Mouse (Mus musculus) CD4-positive, CD25-positive, alpha-beta regulatory T cell, adult 4 months (primary cell): ENCODE measurements around the gene Mrpl18. TPM values are rescaled to one million over a fixed set of nuclear protein-coding genes. Genes with fewer than 3 reads are reported as not detected.
"Not testable (repeated sequence)": the region's sequence is repeated elsewhere in the genome, so short reads cannot be mapped to it uniquely, and the experiment has no call there.

ENCODE experiments used
- ATAC-seq: one replicate; pipeline ENCODE4 v1.8.0; 2017
- polyA plus RNA-seq, 2 experiments: library from polyadenylated mRNA; unstranded; fragments of 100-300 nt; shearing (Covaris generic); gene quantifications; one replicate each; pipeline ENCODE4 v1.2.1; 2017

Mrpl18 gene
- polyA plus RNA-seq: 100 to 1,000 TPM; 187 to 190 TPM

- ATAC-seq: peak; percentile 93
Measured at GRCm38 (mm10) chr17:12915881-12916583, at the start of gene Mrpl18. Mrpl18 (minus strand) TSS chr17:12916345.

GRCm38 (mm10) chr17:12963476-12963875 lies 47.3 kb upstream of the Mrpl18 start:
- no peak for ATAC-seq

DNA sequence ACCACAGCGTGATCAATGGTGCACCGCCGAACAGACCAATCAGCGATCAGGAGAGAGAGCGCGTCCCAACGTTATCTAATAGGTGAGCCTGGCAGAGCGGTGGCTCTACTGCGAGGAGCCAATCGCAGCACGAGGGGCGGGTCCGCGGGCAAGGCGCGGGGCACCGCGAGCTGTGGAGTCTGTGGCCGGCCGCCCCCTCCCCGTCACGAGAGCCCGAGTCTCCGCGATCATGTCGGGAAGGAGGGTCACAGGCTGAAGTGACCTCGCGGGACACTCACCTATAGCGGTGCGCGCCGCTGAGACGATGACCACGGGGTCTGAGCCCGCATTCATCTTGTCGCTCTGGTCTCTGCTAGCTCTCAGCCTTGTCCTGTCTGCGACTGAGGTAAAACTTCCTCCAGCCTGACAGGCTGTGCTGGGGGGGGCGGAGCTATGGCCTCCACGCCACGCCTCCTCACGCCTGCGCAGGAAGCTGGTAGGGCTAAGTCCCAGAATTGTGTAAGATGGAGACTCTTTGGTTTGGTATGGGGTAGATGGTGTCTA lies 44.3 kb upstream of the Mrpl18 start, which contains the start of gene Acat2:
Gene Acat2 (minus strand): TSS at position 417 of the 543 bp plus-strand sequence.
- peak; percentile 96 for ATAC-seq

DNA sequence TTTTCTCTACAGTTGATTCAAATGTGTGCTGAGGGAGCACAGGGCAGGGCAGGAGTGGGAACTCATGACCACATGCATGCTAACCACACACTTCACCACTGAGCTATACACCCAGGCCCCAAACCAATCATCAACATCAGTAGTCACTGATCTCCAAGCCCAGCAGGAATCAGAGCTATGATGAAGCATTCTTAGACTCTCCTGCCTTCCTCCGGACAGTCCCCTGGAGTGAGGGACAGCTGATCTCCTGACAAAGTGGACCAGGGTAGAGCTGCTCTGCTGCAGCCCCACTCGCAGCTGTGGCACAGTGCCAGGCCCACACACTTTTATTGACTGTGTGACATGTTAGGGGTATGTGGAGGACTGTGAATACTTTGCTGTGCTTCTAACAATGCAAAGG lies 43.2 kb upstream of the Mrpl18 start:
- ATAC-seq: not testable (repeated sequence)

DNA sequence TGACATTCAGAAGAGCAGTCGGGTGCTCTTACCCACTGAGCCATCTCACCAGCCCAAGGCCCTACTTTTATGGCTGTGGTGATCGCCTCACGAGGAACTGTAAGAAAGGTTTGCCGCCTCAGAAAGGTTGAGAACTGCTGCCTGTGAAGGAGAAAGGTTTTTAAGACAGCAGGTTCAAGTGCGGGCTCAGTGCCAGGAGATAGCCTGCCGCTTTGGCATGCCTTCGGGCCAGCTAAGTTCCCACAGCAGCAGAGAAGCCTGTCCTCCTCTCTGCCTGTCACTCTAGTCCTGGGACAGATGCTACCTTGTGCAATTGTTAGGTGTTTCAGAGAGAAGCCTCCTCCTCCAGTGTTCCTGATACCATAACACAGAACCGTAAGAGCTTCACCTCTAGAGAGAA lies 40.5 kb upstream of the Mrpl18 start:
- ATAC-seq: no peak

- no peak for ATAC-seq
Measured at GRCm38 (mm10) chr17:12949669-12950068, 33.5 kb upstream of the Mrpl18 start.

DNA sequence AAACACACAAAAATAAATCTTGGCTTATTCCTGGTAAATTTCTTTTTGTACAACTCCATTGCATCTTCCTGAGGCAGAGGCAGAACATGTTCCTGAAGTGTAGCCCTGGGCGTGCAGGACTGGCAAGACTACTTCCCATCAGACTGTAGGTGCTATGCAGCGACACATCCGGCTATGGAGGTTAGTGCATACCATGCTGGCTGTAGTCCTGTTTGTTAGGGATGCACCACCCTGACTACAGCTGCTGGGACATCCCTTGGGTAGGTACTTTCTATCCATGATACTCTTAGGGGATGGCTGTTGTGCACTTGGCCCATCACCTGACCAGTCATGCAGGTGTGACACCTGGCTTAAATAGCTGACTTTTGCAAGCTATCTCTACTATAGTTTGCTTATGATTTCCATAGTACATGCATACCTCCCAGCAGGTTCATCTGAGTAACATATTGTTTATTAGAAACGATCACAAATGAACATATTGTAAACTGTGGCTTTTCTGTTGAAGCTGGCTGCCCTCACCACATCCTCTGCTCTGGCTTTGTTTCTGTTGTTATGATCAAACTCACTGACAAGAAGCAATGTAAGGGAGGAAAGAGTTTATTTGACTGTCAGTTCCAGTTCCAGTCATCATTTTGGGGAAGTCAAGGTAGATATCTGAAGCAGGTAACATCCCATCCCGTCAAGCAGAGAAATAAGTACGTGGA lies 26.5 kb upstream of the Mrpl18 start:
- peak; percentile 34 for ATAC-seq

GRCm38 (mm10) chr17:12941543-12942260 lies 25.6 kb upstream of the Mrpl18 start:
- no peak for ATAC-seq

- ATAC-seq: peak; percentile 20
Measured at GRCm38 (mm10) chr17:12940151-12940805, 24.1 kb upstream of the Mrpl18 start, which contains the start of gene Acat3. Acat3 (minus strand) TSS chr17:12940600.

DNA sequence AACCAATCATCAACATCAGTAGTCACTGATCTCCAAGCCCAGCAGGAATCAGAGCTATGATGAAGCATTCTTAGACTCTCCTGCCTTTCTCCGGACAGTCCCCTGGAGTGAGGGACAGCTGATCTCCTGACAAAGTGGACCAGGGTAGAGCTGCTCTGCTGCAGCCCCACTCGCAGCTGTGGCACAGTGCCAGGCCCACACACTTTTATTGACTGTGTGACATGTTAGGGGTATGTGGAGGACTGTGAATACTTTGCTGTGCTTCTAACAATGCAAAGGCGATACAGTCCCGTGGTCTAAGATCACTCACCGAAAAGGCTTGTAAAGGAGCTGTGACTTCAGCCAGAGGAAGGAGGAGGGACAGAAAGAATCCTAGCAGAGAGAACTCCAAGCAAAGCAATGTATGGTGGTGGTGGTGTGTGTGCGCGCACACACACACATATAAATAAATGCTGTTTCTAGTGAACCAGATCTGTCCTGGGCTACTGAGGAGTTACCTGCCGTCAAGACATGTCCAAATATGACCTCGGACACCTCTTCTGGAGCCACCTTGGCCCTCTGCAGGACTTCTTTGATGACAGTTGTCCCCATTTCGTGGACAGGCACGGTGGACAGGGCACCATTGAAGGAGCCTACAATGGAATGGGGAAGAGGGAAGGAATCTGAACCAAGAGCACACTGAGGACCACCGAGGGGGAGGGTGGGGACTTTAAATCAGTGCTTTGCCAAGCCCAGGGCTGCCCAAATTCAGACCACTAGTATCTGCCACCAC lies 23.4 kb upstream of the Mrpl18 start:
- peak; percentile 5 for ATAC-seq

DNA sequence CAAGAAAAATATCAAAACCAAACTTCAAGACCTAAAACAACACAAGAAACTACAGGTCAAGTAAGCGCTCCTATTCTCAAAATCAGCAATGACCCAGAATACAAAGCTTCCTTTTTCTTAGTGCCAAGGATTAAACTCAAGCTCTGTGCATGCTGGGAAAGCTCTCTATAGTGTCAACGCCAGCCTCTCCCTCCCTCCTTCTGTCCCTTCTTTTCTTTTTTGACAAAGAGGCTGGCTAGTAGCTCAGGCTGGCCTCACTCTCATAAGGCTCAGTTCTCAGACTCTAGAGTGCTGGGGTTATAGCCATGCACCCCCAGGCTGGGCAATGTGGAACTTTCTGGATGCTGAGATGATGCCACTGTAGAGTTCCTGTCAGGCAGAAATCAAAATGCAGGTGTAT lies 21.9 kb upstream of the Mrpl18 start:
- ATAC-seq: no peak

DNA sequence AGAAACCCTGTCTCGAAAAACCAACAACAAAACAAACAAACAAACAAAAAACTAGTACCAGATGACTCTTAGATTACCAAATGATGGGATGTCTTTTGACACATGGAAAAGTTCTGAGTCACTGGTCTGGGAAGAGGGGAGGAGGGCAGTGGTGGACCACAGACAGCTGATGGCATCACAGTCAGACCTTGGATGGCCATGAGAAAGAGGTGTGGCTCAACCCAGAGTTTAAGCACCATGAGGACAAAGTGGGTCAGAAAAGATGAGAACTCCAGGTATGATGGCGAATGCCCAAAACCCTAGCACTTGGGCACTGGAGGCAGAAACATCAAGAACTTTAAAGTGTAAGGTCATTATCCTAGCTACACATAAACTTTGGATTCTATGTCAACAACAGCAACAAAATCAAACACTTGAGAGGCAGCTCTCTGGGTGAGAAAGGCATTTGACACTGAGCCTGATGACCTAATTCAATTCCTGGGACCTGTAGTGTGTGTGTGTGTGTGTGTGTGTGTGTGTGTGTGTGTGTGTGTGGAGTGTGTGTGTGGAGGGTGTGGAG lies 21.3 kb upstream of the Mrpl18 start:
- ATAC-seq: no peak

GRCm38 (mm10) chr17:12935719-12936118 lies 19.6 kb upstream of the Mrpl18 start:
- ATAC-seq: no peak

- ATAC-seq: not testable (repeated sequence)
Measured at GRCm38 (mm10) chr17:12931576-12931975, 15.4 kb upstream of the Mrpl18 start.

- no peak for ATAC-seq
Measured at GRCm38 (mm10) chr17:12925703-12926180, 9.6 kb upstream of the Mrpl18 start.

DNA sequence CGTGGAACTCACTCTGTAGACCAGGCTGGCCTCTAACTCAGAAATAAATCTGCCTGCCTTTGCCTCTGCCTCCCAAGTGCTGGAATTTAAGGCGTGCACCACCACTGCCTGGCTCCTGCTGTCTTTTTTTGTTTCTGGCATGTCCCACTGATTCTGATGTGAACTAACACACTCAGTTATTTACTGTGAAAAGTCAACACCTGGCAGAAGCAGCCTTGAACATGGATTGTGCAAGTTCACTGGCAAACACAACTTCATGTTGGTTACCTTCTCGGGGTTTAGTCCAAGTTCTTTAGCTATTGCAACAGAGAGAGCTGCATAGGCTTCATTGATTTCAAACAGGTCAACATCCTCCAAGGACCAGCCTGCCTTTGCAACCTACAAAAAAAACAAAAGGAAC lies 8.9 kb upstream of the Mrpl18 start:
- no peak for ATAC-seq

DNA sequence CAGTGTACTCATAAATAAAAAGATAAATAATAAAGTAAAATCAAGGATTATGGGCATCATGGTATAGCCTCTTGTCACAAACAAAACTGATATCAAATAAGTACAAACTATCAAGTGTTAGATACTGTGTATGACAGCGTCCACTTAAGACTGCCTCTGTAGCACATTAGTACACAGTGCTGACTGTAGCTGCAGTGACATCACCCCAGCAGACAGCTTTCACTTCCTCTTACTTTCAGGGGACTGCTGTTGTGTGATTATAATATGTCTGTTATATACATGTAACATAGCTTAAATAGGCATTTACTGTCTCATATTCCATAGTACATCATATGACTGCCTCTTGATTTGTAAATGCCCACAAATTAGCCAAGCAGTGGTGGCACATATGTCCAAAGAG lies 4.9 kb upstream of the Mrpl18 start:
- ATAC-seq: no peak

DNA sequence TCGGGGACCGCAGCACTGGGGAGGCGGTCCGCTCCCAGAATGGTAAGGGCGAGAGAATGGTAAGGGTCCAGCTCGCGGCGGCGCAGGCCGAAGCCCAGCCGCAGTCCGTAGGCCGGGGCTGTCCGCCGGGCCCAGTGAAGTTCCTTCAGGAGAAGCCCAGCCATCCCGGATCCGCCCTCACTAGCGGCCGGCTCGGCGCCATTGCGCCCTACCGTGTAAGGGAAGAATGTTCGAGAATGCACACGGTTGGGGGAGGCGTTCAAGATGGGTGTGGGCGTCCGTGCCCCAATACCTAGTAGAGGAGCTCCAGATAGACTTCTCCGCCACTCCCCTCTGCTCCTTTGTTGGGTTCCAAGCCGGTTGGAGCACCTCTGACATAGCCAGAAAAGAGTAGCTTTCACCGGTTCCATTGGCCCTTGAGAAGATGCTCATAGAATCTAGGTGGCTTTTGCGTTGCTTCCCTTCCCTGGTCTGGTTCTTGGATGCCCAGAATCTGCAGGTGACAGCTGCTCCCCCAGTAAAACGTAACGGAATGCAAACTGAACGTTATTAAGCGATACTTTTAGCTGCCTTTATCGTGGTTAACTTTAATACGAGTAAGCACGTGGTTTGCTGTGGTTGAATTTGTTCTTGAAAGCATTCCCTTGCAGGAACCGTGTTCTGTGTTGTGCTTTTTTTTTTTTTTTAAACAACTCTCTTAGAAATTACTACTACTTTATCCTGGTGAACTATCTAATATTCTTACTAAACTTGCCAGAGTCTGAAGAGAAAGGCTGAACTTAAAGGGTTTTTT lies 639 bp upstream of the Mrpl18 start:
- ATAC-seq: peak; percentile 40

DNA sequence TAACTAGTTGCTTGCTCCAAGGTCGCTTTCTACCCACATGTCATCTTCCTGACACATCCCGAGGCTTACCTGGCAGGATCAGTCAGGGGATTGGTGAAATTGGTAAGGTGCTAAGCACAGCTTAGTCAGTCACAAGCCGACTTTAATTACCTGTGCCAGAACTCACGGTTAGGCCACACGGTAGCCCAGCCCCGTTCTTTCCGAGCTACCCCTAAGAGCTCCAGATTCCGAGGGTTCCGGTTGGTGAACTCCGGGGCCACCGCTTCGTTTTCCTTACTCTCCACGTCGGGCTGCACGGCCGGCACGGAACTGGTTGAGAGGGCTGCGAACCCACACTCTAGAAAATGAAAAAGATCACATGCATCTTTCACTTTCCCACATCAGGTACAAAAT lies 661 bp downstream of the Mrpl18 start, which contains the start of gene Tcp1:
Gene Tcp1 (plus strand): TSS at position 214 of the 393 bp plus-strand sequence.
- peak; percentile 0 for ATAC-seq

DNA sequence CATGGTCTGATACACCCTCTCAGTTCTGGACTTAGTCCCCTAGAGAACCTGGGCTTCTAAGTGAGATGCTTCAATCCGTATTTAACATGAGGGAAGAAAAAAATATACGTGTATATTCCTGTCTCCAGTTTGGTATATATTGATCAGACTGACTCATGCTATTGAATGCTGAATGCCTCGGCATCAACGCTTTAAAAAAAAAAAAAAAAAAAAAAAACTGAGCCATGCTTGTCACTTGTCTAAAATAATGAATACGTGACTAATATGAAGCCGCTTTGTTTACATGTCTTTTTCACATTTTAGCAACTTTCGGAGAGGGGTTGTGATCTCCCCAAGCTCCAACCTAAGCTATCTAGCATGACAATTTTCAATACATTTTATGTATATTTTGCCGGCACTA lies 5.8 kb downstream of the Mrpl18 start:
- ATAC-seq: no peak
